Mouse (Mus musculus) embryonic fibroblast, embryonic 13.5 days (primary cell): ENCODE results near the gene Vsir. TPM values are rescaled to one million over a fixed set of nuclear protein-coding genes. Genes with fewer than 3 reads are reported as not detected.

Source experiments
- H3K27ac ChIP-seq: 2 replicates; pipeline ENCODE4 v1.5.1; 2012; ENCODE audit warnings: low read length, control low read depth, inconsistent platforms; ENCODE audit not compliant: insufficient read depth
- H3K4me1 ChIP-seq: 2 replicates; pipeline ENCODE4 v1.6.1; 2011; ENCODE audit warnings: low read length; ENCODE audit not compliant: control insufficient read depth, insufficient read depth
- H3K4me3 ChIP-seq: 2 replicates; pipeline ENCODE4 v1.5.1; 2011; ENCODE audit warnings: mild to moderate bottlenecking, control low read depth, low read length; ENCODE audit not compliant: insufficient read depth
- CTCF ChIP-seq: IDR thresholded peaks from 2 replicates; pipeline ENCODE4 v1.5.1; 2011; ENCODE audit warnings: mild to moderate bottlenecking, control low read depth, low read length, moderate library complexity, borderline replicate concordance; ENCODE audit not compliant: insufficient read depth
- POLR2A ChIP-seq: IDR thresholded peaks from 2 replicates; pipeline ENCODE4 v1.6.1; 2011; ENCODE audit warnings: low read depth, mild to moderate bottlenecking, control low read depth, low read length, moderate library complexity
- polyA plus RNA-seq: library from polyadenylated mRNA; stranded (reverse); fragments of >200 nt; gene quantifications from 2 replicates; pipeline ENCODE4 v1.2.4, GENCODE M21; 2011; ENCODE audit warnings: low read depth; ENCODE audit not compliant: missing spikeins, insufficient read length

The Vsir gene
- polyA plus RNA-seq, 1 experiment: 5.1 TPM

- Histone ChIP-seq H3K4me1 (no peaks in the 10 kb centered on the region), H3K4me3 (no peak overlapping the region), H3K27ac (no peak overlapping the region)
- TF ChIP-seq POLR2A (no peak), CTCF (no peak)
Observed at GRCm38 (mm10) chr10:60363426-60363825, 16.8 kb downstream of the Vsir start.

GRCm38 (mm10) chr10:60367145-60367544 is 20.5 kb downstream of the Vsir start:
- Histone ChIP-seq H3K4me1 (no peaks in the 10 kb centered on the region), H3K4me3 (no peak overlapping the region), H3K27ac (no peak overlapping the region)
- TF ChIP-seq POLR2A: no peak
- no peak for TF ChIP-seq CTCF

GRCm38 (mm10) chr10:60367904-60368303 is 21.3 kb downstream of the Vsir start:
- Histone ChIP-seq H3K4me1 (no peaks in the 10 kb centered on the region), H3K27ac (no peak overlapping the region), H3K4me3 (no peak overlapping the region)
- no peak for TF ChIP-seq POLR2A
- no peak for TF ChIP-seq CTCF

GRCm38 (mm10) chr10:60369405-60369804 is 22.8 kb downstream of the Vsir start:
- Histone ChIP-seq H3K4me1 (no peaks in the 10 kb centered on the region), H3K27ac (no peak overlapping the region), H3K4me3 (no peak overlapping the region)
- TF ChIP-seq CTCF (no peak), POLR2A (no peak)

GRCm38 (mm10) chr10:60370098-60370497 is 23.4 kb downstream of the Vsir start:
- H3K27ac ChIP-seq: no peak overlapping the region
- no peaks in the 10 kb centered on the region for H3K4me1 ChIP-seq
- TF ChIP-seq CTCF (no peak), POLR2A (no peak)
- no peak overlapping the region for H3K4me3 ChIP-seq

GRCm38 (mm10) chr10:60370601-60371061 is 24.0 kb downstream of the Vsir start:
- TF ChIP-seq POLR2A: no peak
- no peak for TF ChIP-seq CTCF
- H3K27ac ChIP-seq: no peak overlapping the region

GRCm38 (mm10) chr10:60371596-60372386 is 25.1 kb downstream of the Vsir start:
- TF ChIP-seq CTCF: no peak
- TF ChIP-seq POLR2A: no peak
- Histone ChIP-seq H3K27ac (no peak overlapping the region), H3K4me1 (no peaks in the 10 kb centered on the region), H3K4me3 (no peak overlapping the region)

More at GRCm38 (mm10) chr10:60370601-60371061, 24.0 kb downstream of the Vsir start:
- no peak overlapping the region for H3K4me3 ChIP-seq
- no peaks in the 10 kb centered on the region for H3K4me1 ChIP-seq

GRCm38 (mm10) chr10:60373543-60373936 is 26.9 kb downstream of the Vsir start:
- H3K27ac ChIP-seq: no peak overlapping the region
- TF ChIP-seq POLR2A (no peak), CTCF (no peak)
- H3K4me1 ChIP-seq: no peaks in the 10 kb centered on the region
- no peak overlapping the region for H3K4me3 ChIP-seq

- no peak overlapping the region for H3K4me3 ChIP-seq
- no peak overlapping the region for H3K27ac ChIP-seq
- TF ChIP-seq POLR2A (no peak), CTCF (no peak)
- no peaks in the 10 kb centered on the region for H3K4me1 ChIP-seq
Observed at GRCm38 (mm10) chr10:60373937-60374578, 27.4 kb downstream of the Vsir start.

- H3K4me1 ChIP-seq: peaks cover 5% of the 10 kb centered on the region; the same call in 1 of the 2 replicates
- H3K4me3 ChIP-seq: no peak overlapping the region
- TF ChIP-seq POLR2A (no peak), CTCF (no peak)
- H3K27ac ChIP-seq: no peak overlapping the region
Observed at GRCm38 (mm10) chr10:60376704-60377103, 30.1 kb downstream of the Vsir start.
